Mouse (Mus musculus): ENCODE measurements around the gene Tns1.

GRCm38 (mm10) chr1:74130883-74131659 lies 6.8 kb upstream of the Tns1 start:
- peak in 1 of 2 experiments; percentile 31; a peak in 2 of 4 replicates for TF ChIP-seq CTCF (conservative IDR thresholded peaks at IDR 0.05 in 1 of 2, IDR thresholded peaks at IDR 0.05 in 1 of 2; ENCODE audit: low read depth in 2 of 2, low read length in 2 of 2)
- no peak for TF ChIP-seq PAX5 (IDR thresholded peaks at IDR 0.05; ENCODE audit: low read length)
- TF ChIP-seq MAX (IDR thresholded peaks at IDR 0.05; ENCODE audit: low read length): no peak
- no peak for TF ChIP-seq ZNF384 (IDR thresholded peaks at IDR 0.05; ENCODE audit: low read depth, low read length)
- TF ChIP-seq EP300 (IDR thresholded peaks at IDR 0.05; ENCODE audit: low read length): no peak
- TF ChIP-seq TBP (conservative IDR thresholded peaks at IDR 0.05; ENCODE audit: low read depth, low read length): no peak
- no peak for TF ChIP-seq USF1 (IDR thresholded peaks at IDR 0.05; ENCODE audit: low read depth, low read length)
- TF ChIP-seq CHD1 (IDR thresholded peaks at IDR 0.05; ENCODE audit: low read depth, low read length): no peak
- TF ChIP-seq ZC3H11A (IDR thresholded peaks at IDR 0.05; ENCODE audit: low read depth, low read length): no peak
- no peak for TF ChIP-seq POLR2A (IDR thresholded peaks at IDR 0.05; ENCODE audit: low read depth, low read length)

Measured in CH12.LX (cell line).